Mouse (Mus musculus): ENCODE data around the gene Dguok. TPM values are rescaled to one million over a fixed set of nuclear protein-coding genes. Genes with fewer than 3 reads are reported as not detected.
A peak's percentile ranks its signal among the peaks of the same experiment; 100 is the strongest.

Gene Dguok
- polyA plus RNA-seq, 2 experiments = 77.0 to 104 TPM

- DNase-seq (ENCODE audit: low spot score) (no peak), ATAC-seq (ENCODE audit: low FRiP score, low read depth) (no peak)
- WGBS = 69% methylated on average over 5 of the region's 5 CpGs
- Histone ChIP-seq H3K9me3 (ENCODE audit: control insufficient read depth, low read length) (no peaks in the 10 kb centered on the region), H3K4me2 (replicated peaks; ENCODE audit: low read depth, low read length, severe bottlenecking) (no peak overlapping the region), H3K36me3 (ENCODE audit: control insufficient read depth, insufficient read depth, low read length) (peaks cover 30% of the 10 kb centered on the region), H3K27ac (replicated peaks; ENCODE audit: low read depth, low read length) (no peak overlapping the region), H3K4me1 (ENCODE audit: control insufficient read depth, insufficient read depth, low read length) (peaks cover 21% of the 10 kb centered on the region), H3K9ac (ENCODE audit: low read depth, low read length, severe bottlenecking) (no peak overlapping the region), H3K27me3 (ENCODE audit: control insufficient read depth, insufficient read depth, low read length) (no peaks in the 10 kb centered on the region), H3K4me3 (replicated peaks; ENCODE audit: low read length) (no peak overlapping the region)
- TF ChIP-seq POLR2A (IDR thresholded peaks at IDR 0.05; ENCODE audit: borderline replicate concordance, extremely low read depth, insufficient read depth, insufficient read length) = no peak
Measured at GRCm38 (mm10) chr6:83435174-83435573, 71.6 kb downstream of the Dguok start.

- ATAC-seq (ENCODE audit: low FRiP score, low read depth) (no peak), DNase-seq (ENCODE audit: low spot score) (no peak)
- H3K27ac ChIP-seq (replicated peaks; ENCODE audit: low read depth, low read length) = peak overlapping the region; percentile 6; the same call in 1 of the 2 replicates
- H3K4me2 ChIP-seq (replicated peaks; ENCODE audit: low read depth, low read length, severe bottlenecking) = no peak overlapping the region
- H3K27me3 ChIP-seq (ENCODE audit: control insufficient read depth, insufficient read depth, low read length) = no peaks in the 10 kb centered on the region
- no peaks in the 10 kb centered on the region for H3K9me3 ChIP-seq (ENCODE audit: control insufficient read depth, low read length)
- TF ChIP-seq POLR2A (IDR thresholded peaks at IDR 0.05; ENCODE audit: borderline replicate concordance, extremely low read depth, insufficient read depth, insufficient read length) = no peak
- H3K4me1 ChIP-seq (ENCODE audit: control insufficient read depth, insufficient read depth, low read length) = peaks cover 8% of the 10 kb centered on the region
- H3K36me3 ChIP-seq (ENCODE audit: control insufficient read depth, insufficient read depth, low read length) = peaks cover 32% of the 10 kb centered on the region
- H3K9ac ChIP-seq (ENCODE audit: low read depth, low read length, severe bottlenecking) = no peak overlapping the region
- 69% methylated on average over 4 of the region's 4 CpGs for WGBS
- H3K4me3 ChIP-seq (replicated peaks; ENCODE audit: low read length) = no peak overlapping the region
Measured at GRCm38 (mm10) chr6:83433546-83433945, 73.2 kb downstream of the Dguok start.

- 87% methylated on average over 7 of the region's 7 CpGs for WGBS
- H3K4me1 ChIP-seq (ENCODE audit: control insufficient read depth, insufficient read depth, low read length) = peaks cover 8% of the 10 kb centered on the region
- peak; percentile 55 for DNase-seq (ENCODE audit: low spot score)
Measured at GRCm38 (mm10) chr6:83432966-83433365, 73.8 kb downstream of the Dguok start.

More at GRCm38 (mm10) chr6:83432966-83433365, 73.8 kb downstream of the Dguok start:
- no peak for TF ChIP-seq POLR2A (IDR thresholded peaks at IDR 0.05; ENCODE audit: borderline replicate concordance, extremely low read depth, insufficient read depth, insufficient read length)
- Histone ChIP-seq H3K4me2 (replicated peaks; ENCODE audit: low read depth, low read length, severe bottlenecking) (no peak overlapping the region), H3K4me3 (replicated peaks; ENCODE audit: low read length) (no peak overlapping the region), H3K9ac (ENCODE audit: low read depth, low read length, severe bottlenecking) (no peak overlapping the region), H3K27ac (replicated peaks; ENCODE audit: low read depth, low read length) (0 out of 2 replicates have a peak overlapping the region, but pooled peaks have one; percentile 13), H3K9me3 (ENCODE audit: control insufficient read depth, low read length) (no peaks in the 10 kb centered on the region), H3K36me3 (ENCODE audit: control insufficient read depth, insufficient read depth, low read length) (peaks cover 33% of the 10 kb centered on the region), H3K27me3 (ENCODE audit: control insufficient read depth, insufficient read depth, low read length) (no peaks in the 10 kb centered on the region)
- 0 out of 2 replicates have a peak, but pooled peaks have one; percentile 11 for ATAC-seq (ENCODE audit: low FRiP score, low read depth)

Other genes with a start within 250 kb of the Dguok start
- gene Mthfd2, start 181.1 kb downstream of the Dguok start, polyA plus RNA-seq (2012; rRNA removed) = 26.3 and 27.3 TPM in 2 replicates
- 35.3 and 38.5 TPM in 2 replicates for gene Mthfd2, start 181.1 kb downstream of the Dguok start, polyA plus RNA-seq (2014; fragmentation: Nextera tagmentation; extraction: Ambion mirVana)
- 50.4 and 52.3 TPM in 2 replicates for gene Mob1a, start 181.0 kb downstream of the Dguok start, polyA plus RNA-seq (2012; rRNA removed)
- gene Mob1a, start 181.0 kb downstream of the Dguok start, polyA plus RNA-seq (2014; fragmentation: Nextera tagmentation; extraction: Ambion mirVana) = 75.8 and 77.9 TPM in 2 replicates
- gene Bola3, start 157.8 kb downstream of the Dguok start, polyA plus RNA-seq (2012; rRNA removed) = 26.7 and 55.1 TPM in 2 replicates
- gene Bola3, start 157.8 kb downstream of the Dguok start, polyA plus RNA-seq (2014; fragmentation: Nextera tagmentation; extraction: Ambion mirVana) = 116 and 129 TPM in 2 replicates
- 21.1 and 24.9 TPM in 2 replicates for gene Tet3, start 47.9 kb downstream of the Dguok start, polyA plus RNA-seq (2012; rRNA removed)
- gene Tet3, start 47.9 kb downstream of the Dguok start, polyA plus RNA-seq (2014; fragmentation: Nextera tagmentation; extraction: Ambion mirVana) = 44.3 and 49.0 TPM in 2 replicates
- gene Actg2, start 29.3 kb upstream of the Dguok start, polyA plus RNA-seq (2012; rRNA removed) = 5.1 and 5.3 TPM in 2 replicates
- gene Actg2, start 29.3 kb upstream of the Dguok start, polyA plus RNA-seq (2014; fragmentation: Nextera tagmentation; extraction: Ambion mirVana) = 5.5 and 5.6 TPM in 2 replicates
- 20.3 and 21.3 TPM in 2 replicates for gene Stambp, start 65.8 kb upstream of the Dguok start, polyA plus RNA-seq (2012; rRNA removed)
- gene Stambp, start 65.8 kb upstream of the Dguok start, polyA plus RNA-seq (2014; fragmentation: Nextera tagmentation; extraction: Ambion mirVana) = 27.9 and 30.2 TPM in 2 replicates
- gene Clec4f, start 149.2 kb upstream of the Dguok start, polyA plus RNA-seq (2012; rRNA removed) = not detected in 2 replicates
- not detected in 2 replicates for gene Clec4f, start 149.2 kb upstream of the Dguok start, polyA plus RNA-seq (2014; fragmentation: Nextera tagmentation; extraction: Ambion mirVana)
- gene Cd207, start 170.9 kb upstream of the Dguok start, polyA plus RNA-seq (2012; rRNA removed) = not detected in 2 replicates
- gene Cd207, start 170.9 kb upstream of the Dguok start, polyA plus RNA-seq (2014; fragmentation: Nextera tagmentation; extraction: Ambion mirVana) = not detected in 2 replicates
- gene Vax2, start 204.3 kb upstream of the Dguok start, polyA plus RNA-seq (2012; rRNA removed) = 0.70 and 1.1 TPM in 2 replicates
- 0.80 and 1.4 TPM in 2 replicates for gene Vax2, start 204.3 kb upstream of the Dguok start, polyA plus RNA-seq (2014; fragmentation: Nextera tagmentation; extraction: Ambion mirVana)
- 0.05 TPM in 2 replicates for gene Atp6v1b1, start 236.0 kb upstream of the Dguok start, polyA plus RNA-seq (2012; rRNA removed)
- not detected in 2 replicates for gene Atp6v1b1, start 236.0 kb upstream of the Dguok start, polyA plus RNA-seq (2014; fragmentation: Nextera tagmentation; extraction: Ambion mirVana)